Mouse (Mus musculus): ENCODE data around the gene Lrrtm4. TPM values are rescaled to one million over a fixed set of nuclear protein-coding genes. Genes with fewer than 3 reads are reported as not detected.

Gene Lrrtm4
- polyA plus RNA-seq, 1 experiment, result 9.0 TPM

GRCm38 (mm10) chr6:80470546-80470945, 451.9 kb downstream of the Lrrtm4 start:
- no peaks in the 10 kb centered on the region for H3K4me1 ChIP-seq (ENCODE audit: control insufficient read depth, insufficient read depth, low read length)
- no peaks in the 10 kb centered on the region for H3K27me3 ChIP-seq (ENCODE audit: control insufficient read depth, insufficient read depth, low read length)
- WGBS, result 48% methylated on average over 4 of the region's 4 CpGs
- no peak overlapping the region for H3K27ac ChIP-seq (ENCODE audit: insufficient read depth, low read length)
- no peak for DNase-seq
- no peak overlapping the region for H3K4me3 ChIP-seq (replicated peaks; ENCODE audit: insufficient read depth, low read depth, low read length)
- TF ChIP-seq CTCF (IDR thresholded peaks at IDR 0.05; ENCODE audit: borderline replicate concordance, insufficient read depth, low read depth, low read length) (no peak), POLR2A (IDR thresholded peaks at IDR 0.05; ENCODE audit: borderline replicate concordance, insufficient read depth, low read length) (no peak)

- Histone ChIP-seq H3K4me3 (replicated peaks; ENCODE audit: insufficient read depth, low read depth, low read length) (no peak overlapping the region), H3K4me1 (ENCODE audit: control insufficient read depth, insufficient read depth, low read length) (no peaks in the 10 kb centered on the region), H3K27ac (ENCODE audit: insufficient read depth, low read length) (no peak overlapping the region), H3K27me3 (ENCODE audit: control insufficient read depth, insufficient read depth, low read length) (no peaks in the 10 kb centered on the region)
- DNase-seq, result no peak
- TF ChIP-seq POLR2A (IDR thresholded peaks at IDR 0.05; ENCODE audit: borderline replicate concordance, insufficient read depth, low read length), result no peak
- TF ChIP-seq CTCF (IDR thresholded peaks at IDR 0.05; ENCODE audit: borderline replicate concordance, insufficient read depth, low read depth, low read length), result no peak
- WGBS, result 20% methylated on average over 3 of the region's 3 CpGs
Measured at GRCm38 (mm10) chr6:80476153-80476552, 457.5 kb downstream of the Lrrtm4 start.

GRCm38 (mm10) chr6:80545017-80545416, 526.3 kb downstream of the Lrrtm4 start:
- no peak for DNase-seq
- 20% methylated on average over 1 of the region's 1 CpGs for WGBS
- H3K4me3 ChIP-seq (replicated peaks; ENCODE audit: insufficient read depth, low read depth, low read length), result no peak overlapping the region
- H3K4me1 ChIP-seq (ENCODE audit: control insufficient read depth, insufficient read depth, low read length), result no peaks in the 10 kb centered on the region
- no peak for TF ChIP-seq CTCF (IDR thresholded peaks at IDR 0.05; ENCODE audit: borderline replicate concordance, insufficient read depth, low read depth, low read length)
- TF ChIP-seq POLR2A (IDR thresholded peaks at IDR 0.05; ENCODE audit: borderline replicate concordance, insufficient read depth, low read length), result no peak
- no peak overlapping the region for H3K27ac ChIP-seq (ENCODE audit: insufficient read depth, low read length)
- no peaks in the 10 kb centered on the region for H3K27me3 ChIP-seq (ENCODE audit: control insufficient read depth, insufficient read depth, low read length)

- no peak for DNase-seq
- no peaks in the 10 kb centered on the region for H3K27me3 ChIP-seq (ENCODE audit: control insufficient read depth, insufficient read depth, low read length)
- H3K27ac ChIP-seq (ENCODE audit: insufficient read depth, low read length), result no peak overlapping the region
- H3K4me3 ChIP-seq (replicated peaks; ENCODE audit: insufficient read depth, low read depth, low read length), result no peak overlapping the region
- TF ChIP-seq POLR2A (IDR thresholded peaks at IDR 0.05; ENCODE audit: borderline replicate concordance, insufficient read depth, low read length), result no peak
- TF ChIP-seq CTCF (IDR thresholded peaks at IDR 0.05; ENCODE audit: borderline replicate concordance, insufficient read depth, low read depth, low read length), result no peak
- H3K4me1 ChIP-seq (ENCODE audit: control insufficient read depth, insufficient read depth, low read length), result no peaks in the 10 kb centered on the region
Measured at GRCm38 (mm10) chr6:80549907-80550306, 531.2 kb downstream of the Lrrtm4 start.

- Histone ChIP-seq H3K27me3 (ENCODE audit: control insufficient read depth, insufficient read depth, low read length) (no peaks in the 10 kb centered on the region), H3K4me1 (ENCODE audit: control insufficient read depth, insufficient read depth, low read length) (no peaks in the 10 kb centered on the region), H3K4me3 (replicated peaks; ENCODE audit: insufficient read depth, low read depth, low read length) (no peak overlapping the region), H3K27ac (ENCODE audit: insufficient read depth, low read length) (no peak overlapping the region)
- 98% methylated on average over 2 of the region's 2 CpGs for WGBS
- no peak for TF ChIP-seq POLR2A (IDR thresholded peaks at IDR 0.05; ENCODE audit: borderline replicate concordance, insufficient read depth, low read length)
- no peak for TF ChIP-seq CTCF (IDR thresholded peaks at IDR 0.05; ENCODE audit: borderline replicate concordance, insufficient read depth, low read depth, low read length)
- no peak for DNase-seq
Measured at GRCm38 (mm10) chr6:80553398-80553797, 534.7 kb downstream of the Lrrtm4 start.

- no peak for TF ChIP-seq CTCF (IDR thresholded peaks at IDR 0.05; ENCODE audit: borderline replicate concordance, insufficient read depth, low read depth, low read length)
- TF ChIP-seq POLR2A (IDR thresholded peaks at IDR 0.05; ENCODE audit: borderline replicate concordance, insufficient read depth, low read length), result no peak
- Histone ChIP-seq H3K4me1 (ENCODE audit: control insufficient read depth, insufficient read depth, low read length) (no peaks in the 10 kb centered on the region), H3K27me3 (ENCODE audit: control insufficient read depth, insufficient read depth, low read length) (no peaks in the 10 kb centered on the region)
Measured at GRCm38 (mm10) chr6:80554991-80555390, 536.3 kb downstream of the Lrrtm4 start.

GRCm38 (mm10) chr6:80577227-80577626, 558.5 kb downstream of the Lrrtm4 start:
- no peak overlapping the region for H3K27ac ChIP-seq (ENCODE audit: insufficient read depth, low read length)
- no peak for DNase-seq
- WGBS, result 94% methylated on average over 2 of the region's 2 CpGs
- no peak overlapping the region for H3K4me3 ChIP-seq (replicated peaks; ENCODE audit: insufficient read depth, low read depth, low read length)
- TF ChIP-seq CTCF (IDR thresholded peaks at IDR 0.05; ENCODE audit: borderline replicate concordance, insufficient read depth, low read depth, low read length), result no peak
- TF ChIP-seq POLR2A (IDR thresholded peaks at IDR 0.05; ENCODE audit: borderline replicate concordance, insufficient read depth, low read length), result no peak
- H3K27me3 ChIP-seq (ENCODE audit: control insufficient read depth, insufficient read depth, low read length), result no peaks in the 10 kb centered on the region
- no peaks in the 10 kb centered on the region for H3K4me1 ChIP-seq (ENCODE audit: control insufficient read depth, insufficient read depth, low read length)

More at GRCm38 (mm10) chr6:80554991-80555390, 536.3 kb downstream of the Lrrtm4 start:
- Histone ChIP-seq H3K4me3 (replicated peaks; ENCODE audit: insufficient read depth, low read depth, low read length) (no peak overlapping the region), H3K27ac (ENCODE audit: insufficient read depth, low read length) (no peak overlapping the region)
- no peak for DNase-seq

GRCm38 (mm10) chr6:80582225-80582624, 563.5 kb downstream of the Lrrtm4 start:
- no peaks in the 10 kb centered on the region for H3K4me1 ChIP-seq (ENCODE audit: control insufficient read depth, insufficient read depth, low read length)
- no peaks in the 10 kb centered on the region for H3K27me3 ChIP-seq (ENCODE audit: control insufficient read depth, insufficient read depth, low read length)
- no peak overlapping the region for H3K4me3 ChIP-seq (replicated peaks; ENCODE audit: insufficient read depth, low read depth, low read length)
- TF ChIP-seq CTCF (IDR thresholded peaks at IDR 0.05; ENCODE audit: borderline replicate concordance, insufficient read depth, low read depth, low read length) (no peak), POLR2A (IDR thresholded peaks at IDR 0.05; ENCODE audit: borderline replicate concordance, insufficient read depth, low read length) (no peak)
- WGBS, result 96% methylated on average over 1 of the region's 1 CpGs
- no peak overlapping the region for H3K27ac ChIP-seq (ENCODE audit: insufficient read depth, low read length)
- DNase-seq, result no peak
